Mouse (Mus musculus) erythroid progenitor cell, adult 5-6 weeks (primary cell): ENCODE measurements around the gene Gm9758. TPM values are rescaled to one million over a fixed set of nuclear protein-coding genes. Genes with fewer than 3 reads are reported as not detected.

Experiments
- total RNA-seq, 2 experiments: library from RNA; stranded (forward) in 1 of 2; stranded (reverse) in 1 of 2; fragments of 150-400 nt in 1 of 2; fragments of 186-747, 209-891 nt in 1 of 2; gene quantifications; 2 replicates each; pipeline versions ENCODE4 v1.2.3 to v1.2.4; 2015 to 2017; ENCODE audit warnings: low replicate concordance in 2 of 2

Gene Gm9758
- total RNA-seq, 2 experiments from 2014 or later, result not detected

Other genes starting within 250 kb of the Gm9758 start
- not detected in 2 replicates for gene Speer4e, start 23.5 kb upstream of the Gm9758 start, total RNA-seq (2015; ENCODE audit: low replicate concordance)
- not detected in 2 replicates for gene Speer4e, start 23.5 kb upstream of the Gm9758 start, total RNA-seq (2017; ENCODE audit: low replicate concordance)
- gene Gm10354, start 64.0 kb upstream of the Gm9758 start, total RNA-seq (2015; ENCODE audit: low replicate concordance), result not detected in 2 replicates
- gene Gm10354, start 64.0 kb upstream of the Gm9758 start, total RNA-seq (2017; ENCODE audit: low replicate concordance), result not detected in 2 replicates
- not detected in 2 replicates for gene Gm17019, start 118.1 kb upstream of the Gm9758 start, total RNA-seq (2015; ENCODE audit: low replicate concordance)
- gene Gm17019, start 118.1 kb upstream of the Gm9758 start, total RNA-seq (2017; ENCODE audit: low replicate concordance), result not detected in 2 replicates